Mouse (Mus musculus) urinary bladder, postnatal 10 days (tissue): Measurements from ENCODE around the gene Lrrc72.

Source experiments
- DNase-seq: peaks from one replicate; pipeline ENCODE4 v3.0.0; 2022; ENCODE audit warnings: low spot score

Lrrc72 gene

DNA sequence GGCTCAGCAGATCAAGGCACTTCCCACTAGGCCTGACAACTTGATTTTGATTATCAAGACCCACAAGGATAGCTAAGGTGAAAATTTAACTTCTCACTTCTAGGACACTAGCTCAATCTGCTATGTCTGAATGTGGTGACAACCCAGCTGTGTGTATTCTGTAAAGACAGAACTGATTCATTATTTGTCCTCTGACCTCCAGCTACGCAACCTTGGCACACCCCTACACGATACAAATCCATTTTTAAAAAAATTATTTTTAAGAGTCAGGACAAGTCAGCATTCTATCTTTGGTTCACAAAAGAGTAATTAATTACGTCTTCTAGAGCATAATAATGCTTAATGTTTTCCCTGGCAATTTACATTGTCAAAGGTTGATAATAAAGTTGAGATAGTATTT is 63.6 kb downstream of the Lrrc72 start:
- DNase-seq = no peak

DNA sequence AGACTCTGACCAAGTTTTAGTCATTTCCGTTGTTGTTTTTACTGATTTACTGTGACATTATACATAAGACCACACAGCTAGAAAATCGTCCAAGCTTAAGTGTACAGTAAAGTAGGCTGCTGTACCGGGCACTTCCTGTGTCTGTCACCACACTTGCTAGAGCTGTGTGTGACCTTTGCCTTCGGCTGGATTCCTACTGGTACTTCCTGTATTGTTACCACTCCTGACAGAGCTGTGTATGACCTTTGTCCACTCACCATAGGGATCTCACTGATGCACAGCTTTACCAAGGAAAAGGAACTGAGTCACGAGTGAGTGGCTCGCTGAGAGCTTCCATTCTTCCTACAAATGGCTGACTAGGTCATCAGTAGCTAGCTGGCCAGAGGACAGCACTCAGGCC is 66.1 kb downstream of the Lrrc72 start:
- DNase-seq = no peak

DNA sequence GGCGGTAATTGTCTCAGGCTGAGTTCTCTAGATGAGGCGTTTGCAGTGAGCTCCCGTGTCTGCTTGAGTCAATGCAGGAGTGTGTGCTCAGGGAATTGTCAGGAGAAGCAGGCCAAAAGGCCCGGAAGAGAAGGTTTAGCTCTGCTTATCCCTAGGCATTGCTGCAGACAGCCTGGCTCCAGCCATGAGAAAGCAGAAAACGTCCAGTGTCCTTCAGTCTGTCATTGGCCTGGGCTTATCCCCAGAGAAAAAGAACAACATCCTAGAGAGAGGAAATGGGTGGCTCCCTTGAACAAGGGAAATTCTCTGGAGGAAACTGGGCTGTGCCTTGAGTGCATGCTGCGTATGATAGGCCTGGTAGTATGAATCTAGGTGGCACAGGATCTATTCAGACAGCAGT is 70.6 kb downstream of the Lrrc72 start:
- DNase-seq = no peak

GRCm38 (mm10) chr12:36177227-36177626 is 76.0 kb downstream of the Lrrc72 start:
- DNase-seq = no peak

- DNase-seq = no peak
These were observed 87.9 kb downstream of the Lrrc72 start for GRCm38 (mm10) chr12:36165299-36165698.

GRCm38 (mm10) chr12:36164126-36164791 is 88.9 kb downstream of the Lrrc72 start:
- DNase-seq = no peak
